Mouse (Mus musculus): ENCODE data around the gene Ccl17. TPM values are rescaled to one million over a fixed set of nuclear protein-coding genes. Genes with fewer than 3 reads are reported as not detected.

Ccl17 gene
- polyA plus RNA-seq, 1 experiment, result 4.4 TPM

DNA sequence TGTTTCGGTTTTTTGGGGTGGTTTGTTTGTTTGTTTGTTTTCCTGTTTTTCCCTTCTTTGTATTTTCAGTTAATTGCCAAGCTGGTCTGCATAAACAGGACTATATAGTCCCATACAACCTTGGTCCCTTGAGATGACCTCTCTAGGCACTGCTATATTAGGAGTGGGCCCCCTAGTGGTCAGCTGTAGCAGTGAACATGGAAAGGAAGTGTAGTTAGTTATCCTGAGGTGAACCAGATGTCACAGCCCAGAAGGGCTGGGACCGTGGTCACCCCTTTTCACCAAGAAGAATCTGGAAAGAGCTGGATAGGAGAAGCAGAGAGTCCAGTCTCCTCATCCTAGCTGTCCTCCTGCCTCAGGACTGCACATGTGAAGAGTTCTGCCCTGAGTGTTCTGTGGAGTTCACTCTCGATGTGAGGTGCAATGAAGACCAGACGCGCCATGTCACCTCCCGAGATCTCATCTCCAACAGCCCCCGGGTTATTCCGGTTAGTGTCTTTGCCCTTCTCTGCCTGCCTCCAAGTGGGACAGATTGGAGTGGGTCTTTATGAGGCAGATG lies 51.2 kb downstream of the Ccl17 start:
- no peak overlapping the region for H3K4me3 ChIP-seq (ENCODE audit: insufficient read depth, low read length)
- peaks cover 5% of the 10 kb centered on the region for H3K4me1 ChIP-seq (ENCODE audit: control insufficient read depth, insufficient read depth, low read length)
- no peak for TF ChIP-seq POLR2A (IDR thresholded peaks at IDR 0.05; ENCODE audit: extremely low read depth, insufficient read depth, low read length)
- TF ChIP-seq CTCF (IDR thresholded peaks at IDR 0.05; ENCODE audit: extremely low read depth, insufficient read depth, low read length), result peak; percentile 66
- no peak overlapping the region for H3K27ac ChIP-seq (ENCODE audit: insufficient read depth, low read length)

Other genes starting within 250 kb of the Ccl17 start
- gene Rspry1, start 208.5 kb upstream of the Ccl17 start, polyA plus RNA-seq (2012; rRNA removed), result 18.0 and 19.8 TPM in 2 replicates
- 50.2 and 51.1 TPM in 2 replicates for gene Fam192a, start 208.5 kb upstream of the Ccl17 start, polyA plus RNA-seq (2012; rRNA removed)
- 234 and 235 TPM in 2 replicates for gene Arl2bp, start 143.9 kb upstream of the Ccl17 start, polyA plus RNA-seq (2012; rRNA removed)
- 165 and 190 TPM in 2 replicates for gene Pllp, start 114.2 kb upstream of the Ccl17 start, polyA plus RNA-seq (2012; rRNA removed)
- 0.33 and 0.34 TPM in 2 replicates for gene Ccl22, start 64.9 kb upstream of the Ccl17 start, polyA plus RNA-seq (2012; rRNA removed)
- 654 and 664 TPM in 2 replicates for gene Cx3cl1, start 38.4 kb upstream of the Ccl17 start, polyA plus RNA-seq (2012; rRNA removed)
- gene Coq9, start 27.9 kb downstream of the Ccl17 start, polyA plus RNA-seq (2012; rRNA removed), result 103 and 110 TPM in 2 replicates
- gene Ciapin1, start 27.9 kb downstream of the Ccl17 start, polyA plus RNA-seq (2012; rRNA removed), result 38.2 and 39.1 TPM in 2 replicates
- gene Polr2c, start 47.0 kb downstream of the Ccl17 start, polyA plus RNA-seq (2012; rRNA removed), result 108 and 117 TPM in 2 replicates
- gene Dok4, start 65.9 kb downstream of the Ccl17 start, polyA plus RNA-seq (2012; rRNA removed), result 15.1 and 15.9 TPM in 2 replicates
- gene Ccdc102a, start 107.6 kb downstream of the Ccl17 start, polyA plus RNA-seq (2012; rRNA removed), result 2.1 and 3.0 TPM in 2 replicates
- 0.06 and 0.10 TPM in 2 replicates for gene Adgrg5, start 113.2 kb downstream of the Ccl17 start, polyA plus RNA-seq (2012; rRNA removed)
- gene Adgrg1, start 164.3 kb downstream of the Ccl17 start, polyA plus RNA-seq (2012; rRNA removed), result 63.4 and 63.8 TPM in 2 replicates
- 0.30 and 0.40 TPM in 2 replicates for gene Adgrg3, start 207.2 kb downstream of the Ccl17 start, polyA plus RNA-seq (2012; rRNA removed)
- gene Drc7, start 244.7 kb downstream of the Ccl17 start, polyA plus RNA-seq (2012; rRNA removed), result 0.93 and 2.2 TPM in 2 replicates